Mouse (Mus musculus): ENCODE measurements around the gene Gm5741. TPM values are rescaled to one million over a fixed set of nuclear protein-coding genes. Genes with fewer than 3 reads are reported as not detected.

Gm5741 gene
- total RNA-seq, 2 experiments from 2014 or later, result not detected

DNA sequence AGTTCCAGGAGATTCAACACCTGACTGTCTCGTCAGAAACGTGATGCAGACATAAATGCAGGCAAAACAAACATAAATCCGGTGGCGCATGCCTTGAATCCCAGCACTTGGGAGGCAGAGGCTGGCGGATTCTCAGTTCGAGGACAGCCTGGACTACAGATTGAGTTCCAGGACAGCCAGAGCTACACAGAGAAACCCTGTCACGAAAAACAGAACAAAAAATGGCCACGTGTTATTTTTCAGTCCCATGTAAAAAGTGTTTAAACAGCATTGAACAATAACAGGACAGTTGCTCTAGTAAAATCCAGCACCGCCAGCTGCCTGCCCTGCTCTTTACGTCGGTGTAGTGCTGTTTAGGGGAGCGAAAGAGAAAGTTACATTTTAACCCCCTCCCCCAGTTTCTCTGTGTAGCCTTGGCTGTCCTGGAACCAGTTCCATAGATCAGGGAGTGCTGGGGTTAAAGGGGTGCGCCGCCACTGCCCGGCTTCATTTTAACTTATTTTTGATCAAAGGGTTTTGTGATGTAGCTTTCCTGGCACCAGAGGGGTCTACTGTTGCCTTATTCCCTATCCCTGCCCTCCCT lies 32.0 kb downstream of the Gm5741 start:
- peak in 1 of 2 experiments; percentile 42 for DNase-seq (ENCODE audit: low spot score in 2 of 2)
- intact Hi-C loops (cut with DNase I), result no loop called here

GRCm38 (mm10) chr8:85035165-85035727 lies 32.5 kb downstream of the Gm5741 start:
- intact Hi-C loops (cut with DNase I), result no loop called here
- no peak for DNase-seq (ENCODE audit: low spot score in 2 of 2)

DNA sequence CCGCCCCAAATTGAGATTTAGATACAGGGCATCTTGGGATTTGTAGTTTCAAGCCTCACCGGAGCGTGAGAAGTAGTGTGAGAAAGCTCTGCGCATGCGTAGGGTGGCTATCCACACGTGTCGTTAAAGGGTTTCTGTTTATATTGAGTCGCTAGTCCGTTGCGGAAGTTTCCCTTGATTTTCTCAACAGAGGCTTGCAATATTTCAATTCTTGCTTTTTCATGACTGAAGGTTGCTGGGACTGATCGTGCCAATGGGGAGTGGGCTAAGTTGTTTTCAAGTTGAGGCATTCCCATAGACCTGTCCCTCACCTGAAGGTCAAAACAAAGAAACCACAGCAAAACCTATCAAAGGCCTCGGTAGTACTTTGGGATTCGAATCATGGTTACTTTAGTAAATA lies 33.0 kb downstream of the Gm5741 start:
- intact Hi-C loops (cut with DNase I), result no loop called here
- DNase-seq (ENCODE audit: low spot score in 2 of 2), result peak; percentile 84 to 85

DNA sequence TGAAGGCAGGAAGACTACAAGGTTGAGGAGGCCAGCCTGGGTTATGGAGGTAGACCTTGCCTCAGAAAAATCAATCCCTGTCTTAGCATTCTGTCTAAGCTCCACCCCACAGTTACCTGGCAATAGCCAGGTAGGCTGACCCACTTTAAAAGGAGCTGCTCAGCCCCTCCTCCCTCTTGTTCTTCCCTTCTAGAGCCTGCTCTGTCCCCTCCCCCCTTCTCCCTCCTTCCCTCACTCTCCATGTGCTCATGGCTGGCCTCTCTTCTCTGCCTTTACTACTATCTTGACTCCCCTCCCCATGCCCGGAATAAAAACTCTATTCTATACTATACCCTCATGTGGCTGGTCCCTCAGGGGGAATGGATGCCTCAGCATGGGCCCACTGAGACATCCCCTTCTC lies 33.9 kb downstream of the Gm5741 start:
- intact Hi-C loops (cut with DNase I), result no loop called here

GRCm38 (mm10) chr8:85032622-85033311 lies 35.0 kb downstream of the Gm5741 start:
- DNase-seq (ENCODE audit: low spot score in 2 of 2), result no peak
- intact Hi-C loops (cut with DNase I), result no loop called here

More for the DNA sequence above, 33.9 kb downstream of the Gm5741 start:
- no peak for DNase-seq (ENCODE audit: low spot score in 2 of 2)

GRCm38 (mm10) chr8:85029271-85029670 lies 38.5 kb downstream of the Gm5741 start:
- intact Hi-C loops (cut with DNase I), result no loop called here
- DNase-seq (ENCODE audit: low spot score in 2 of 2), result no peak

DNA sequence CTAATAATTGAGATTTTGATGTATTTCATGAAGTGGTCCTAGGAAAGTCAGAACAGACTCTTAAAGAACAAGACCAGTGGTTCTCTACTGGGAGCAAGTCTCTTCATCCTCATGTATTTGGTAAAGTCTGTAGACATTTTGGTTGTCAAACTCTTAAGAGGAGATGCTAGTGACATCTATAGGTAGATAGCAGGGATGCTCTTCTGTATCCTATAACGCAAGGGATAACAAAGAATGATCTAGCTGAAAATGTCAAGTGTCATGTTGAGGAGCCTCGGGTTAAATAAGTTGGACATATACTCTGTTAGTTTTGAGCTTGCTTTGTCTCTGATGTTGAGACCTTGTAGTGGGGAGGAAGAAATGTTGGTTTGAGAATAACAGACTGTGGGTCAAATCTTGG lies 39.9 kb downstream of the Gm5741 start:
- no peak for DNase-seq (ENCODE audit: low spot score in 2 of 2)
- intact Hi-C loops (cut with DNase I), result loop anchor here (2.0 kb wide), 1 partner anchor 53 kb away; no protein-coding TSS in a partner anchor

DNA sequence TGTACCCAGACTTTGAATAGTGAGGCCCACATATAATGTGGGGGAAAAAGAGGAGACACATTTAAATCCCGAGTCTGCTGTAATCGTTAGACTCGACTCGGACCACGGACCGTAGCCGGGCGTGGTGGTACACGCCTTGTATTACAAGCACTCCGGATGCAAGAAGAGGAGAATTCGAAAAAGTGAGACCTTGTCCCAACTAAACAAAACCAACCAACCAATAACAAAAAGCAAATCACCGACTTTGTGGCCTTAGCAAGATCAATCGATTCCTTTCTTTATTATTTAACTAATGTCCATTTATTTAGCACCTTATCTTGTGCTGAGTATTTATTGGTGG lies 40.3 kb downstream of the Gm5741 start:
- intact Hi-C loops (cut with DNase I), result loop anchor here (2.0 kb wide), 1 partner anchor 53 kb away; no protein-coding TSS in a partner anchor
- DNase-seq (ENCODE audit: low spot score in 2 of 2), result no peak

DNA sequence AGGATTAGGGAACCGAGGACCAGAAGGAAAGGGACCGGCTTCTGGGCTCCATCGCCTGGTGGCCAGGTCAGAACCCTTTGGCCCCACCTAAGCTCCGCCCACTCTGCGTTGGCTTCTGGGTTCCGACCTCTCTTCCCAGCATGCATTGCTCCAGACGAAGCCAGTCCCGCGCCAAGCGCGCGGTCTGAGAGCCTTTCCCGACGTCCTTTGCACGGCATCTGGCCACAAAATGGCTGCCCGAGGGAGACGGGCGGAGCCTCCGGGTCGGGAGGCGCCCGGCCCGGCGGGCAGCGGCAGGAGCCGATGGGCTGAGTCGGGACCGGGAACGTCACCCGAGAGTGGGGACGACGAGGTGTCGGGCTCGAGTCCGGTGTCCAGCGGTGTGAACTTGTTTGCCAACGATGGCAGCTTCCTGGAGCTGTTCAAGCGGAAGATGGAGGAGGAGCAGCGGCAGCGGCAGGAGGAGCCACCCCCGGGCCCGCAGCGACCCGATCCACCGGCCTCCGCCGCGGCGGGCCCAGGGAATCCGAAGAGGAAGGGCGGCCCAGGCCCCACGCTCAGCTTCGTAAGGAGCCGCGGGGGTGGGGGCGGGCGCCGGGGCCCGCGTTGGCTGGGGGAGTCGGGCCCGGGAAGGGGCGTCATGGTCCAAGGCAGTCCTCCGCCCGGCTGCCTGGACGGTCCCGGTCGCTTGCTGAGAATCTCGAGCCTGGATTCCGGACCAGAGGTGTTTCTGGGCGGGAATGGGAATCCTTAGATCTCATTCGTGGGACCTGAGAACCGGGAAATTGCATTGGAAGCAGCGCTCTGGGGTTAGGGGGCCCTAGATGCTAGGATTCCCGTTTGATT lies 40.9 kb downstream of the Gm5741 start, which contains the start of gene Trir:
Gene Trir (plus strand): TSS at position 154 of the 846 bp plus-strand sequence.
- intact Hi-C loops (cut with DNase I), result loop anchor here (2.0 kb wide), 1 partner anchor 52 kb away; no protein-coding TSS in a partner anchor
- peak; percentile 94 to 95 for DNase-seq (ENCODE audit: low spot score in 2 of 2)

DNA sequence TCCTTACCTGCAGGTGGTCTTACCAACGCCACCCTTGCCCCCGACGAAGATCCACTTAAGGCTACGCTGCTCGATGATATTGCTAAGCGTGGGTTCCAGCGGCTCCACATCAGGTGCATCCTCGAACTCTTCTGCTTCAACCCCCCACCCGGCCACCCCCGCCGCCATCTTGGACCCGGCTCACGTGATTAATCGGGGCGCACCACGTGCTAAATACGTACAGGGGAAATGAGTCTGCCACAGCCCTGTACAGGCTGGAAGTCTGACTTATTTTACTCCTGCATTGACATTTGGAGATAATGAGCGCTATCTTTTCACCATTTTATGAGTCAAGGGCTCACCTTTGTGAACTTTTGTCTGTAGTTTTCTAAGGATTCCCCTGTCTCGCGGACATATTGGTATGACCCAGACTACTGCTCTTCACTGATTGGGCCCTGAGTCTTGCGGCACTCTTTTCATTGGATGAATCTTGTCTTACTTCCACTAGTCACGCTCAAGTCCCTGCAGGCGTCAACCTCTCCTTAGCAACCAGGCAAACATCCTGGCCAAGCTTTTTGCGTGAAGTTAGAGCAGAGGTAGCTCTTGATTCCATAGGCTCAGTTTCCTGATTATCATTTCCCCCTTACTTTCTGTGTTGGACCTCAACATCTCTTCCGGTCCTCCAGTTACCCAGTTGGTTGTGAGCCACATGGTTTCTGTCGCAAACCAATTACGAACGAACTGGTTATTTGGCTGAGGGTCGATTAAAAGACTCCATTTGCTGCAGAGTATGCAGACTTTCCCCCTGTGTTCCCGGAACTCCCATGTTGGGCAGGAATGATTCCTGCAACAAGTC lies 42.5 kb downstream of the Gm5741 start, which contains the start of gene Asna1:
Gene Asna1 (minus strand): TSS at position 184 of the 835 bp plus-strand sequence.
- DNase-seq (ENCODE audit: low spot score in 2 of 2), result peak; percentile 83 to 95
- intact Hi-C loops (cut with DNase I), result no loop called here

- DNase-seq (ENCODE audit: low spot score in 2 of 2), result no peak
- intact Hi-C loops (cut with DNase I), result no loop called here
These were observed 43.9 kb downstream of the Gm5741 start for GRCm38 (mm10) chr8:85023846-85024245.

DNA sequence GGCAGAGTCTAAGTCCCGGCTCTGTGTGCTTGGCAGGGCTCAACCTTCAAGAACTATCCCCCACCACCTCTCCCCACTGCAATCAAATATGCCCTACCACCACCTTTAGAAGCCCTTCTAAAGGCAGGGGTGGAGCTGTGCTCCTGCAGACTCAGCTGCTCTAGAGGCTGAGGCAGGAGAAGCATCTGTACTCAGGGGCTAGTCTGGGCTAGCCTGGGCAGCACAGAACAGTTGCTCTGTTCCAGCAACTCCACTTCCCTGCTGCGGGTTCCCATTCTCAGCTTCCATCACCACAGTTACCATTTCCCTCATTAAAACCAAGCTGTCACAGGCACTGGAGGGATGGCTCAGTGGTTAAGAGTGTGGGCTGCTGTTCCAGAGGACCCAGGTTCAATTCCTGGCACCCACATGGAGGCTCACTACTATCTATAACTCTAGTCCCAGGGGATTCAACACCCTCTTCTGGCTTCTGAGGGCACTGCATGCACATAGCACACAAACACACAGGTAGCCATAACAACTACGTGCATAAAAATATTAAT lies 46.2 kb downstream of the Gm5741 start:
- DNase-seq (ENCODE audit: low spot score in 2 of 2), result no peak
- intact Hi-C loops (cut with DNase I), result no loop called here

Small RNA genes within 50 kb of the gene (microRNA-seq; reads per million reads assigned to microRNA genes)
- gene Gm23388 (0.26 to 1.0 reads per million in 2 experiments), gene Mir7070 (12.8 to 17.9 reads per million in 2 experiments)

Other genes with a start within 250 kb of the Gm5741 start
- gene Dand5, start 245.2 kb downstream of the Gm5741 start, total RNA-seq (2021), result 1 to 10 TPM; 8.0 to 9.6 TPM
- 10 to 100 TPM; 23.4 to 23.6 TPM for gene Gadd45gip1, start 236.5 kb downstream of the Gm5741 start, total RNA-seq (2021)
- 10 to 100 TPM; 59.5 to 72.0 TPM for gene Rad23a, start 227.3 kb downstream of the Gm5741 start, total RNA-seq (2021)
- 100 to 1,000 TPM; 495 to 553 TPM for gene Calr, start 221.0 kb downstream of the Gm5741 start, total RNA-seq (2021)
- gene Farsa, start 211.0 kb downstream of the Gm5741 start, total RNA-seq (2021), result 10 to 100 TPM; 50.1 to 51.6 TPM
- gene Syce2, start 195.9 kb downstream of the Gm5741 start, total RNA-seq (2021), result 10 to 100 TPM; 11.5 to 13.4 TPM
- gene Gcdh, start 174.1 kb downstream of the Gm5741 start, total RNA-seq (2021), result 10 to 100 TPM; 36.5 to 38.9 TPM
- not detected for gene Klf1, start 166.1 kb downstream of the Gm5741 start, total RNA-seq (2021)
- 1 to 10 TPM; 2.9 TPM for gene Dnase2a, start 159.4 kb downstream of the Gm5741 start, total RNA-seq (2021)
- gene Mast1, start 130.6 kb downstream of the Gm5741 start, total RNA-seq (2021), result 100 to 1,000 TPM; 139 to 146 TPM
- gene Rtbdn, start 121.0 kb downstream of the Gm5741 start, total RNA-seq (2021), result 1 to 10 TPM; 1.6 to 2.1 TPM
- gene Gm49661, start 98.5 kb downstream of the Gm5741 start, total RNA-seq (2021), result not detected
- 100 to 1,000 TPM; 402 to 429 TPM for gene Prdx2, start 98.4 kb downstream of the Gm5741 start, total RNA-seq (2021)
- 10 to 100 TPM; 38.1 to 52.0 TPM for gene Rnaseh2a, start 98.2 kb downstream of the Gm5741 start, total RNA-seq (2021)
- gene Junb, start 89.3 kb downstream of the Gm5741 start, total RNA-seq (2021), result 10 to 100 TPM; 51.5 to 65.4 TPM
- gene Hook2, start 77.4 kb downstream of the Gm5741 start, total RNA-seq (2021), result 1 to 10 TPM; 7.5 to 8.1 TPM
- gene Best2, start 53.5 kb downstream of the Gm5741 start, total RNA-seq (2021), result not detected
- gene Asna1, start 42.7 kb downstream of the Gm5741 start, total RNA-seq (2021), result 100 to 1,000 TPM; 116 to 117 TPM
- 100 to 1,000 TPM; 128 to 146 TPM for gene Trir, start 41.2 kb downstream of the Gm5741 start, total RNA-seq (2021)
- gene Tnpo2, start 31.1 kb downstream of the Gm5741 start, total RNA-seq (2021), result 100 to 1,000 TPM; 165 to 171 TPM
- 10 to 100 TPM; 38.3 to 39.9 TPM for gene Fbxw9, start 7.9 kb downstream of the Gm5741 start, total RNA-seq (2021)
- gene Dhps, start 3.8 kb upstream of the Gm5741 start, total RNA-seq (2021), result 10 to 100 TPM; 57.9 to 67.6 TPM
- gene Wdr83os, start 12.8 kb upstream of the Gm5741 start, total RNA-seq (2021), result 10 to 100 TPM; 52.7 to 53.5 TPM
- gene Wdr83, start 13.3 kb upstream of the Gm5741 start, total RNA-seq (2021), result 10 to 100 TPM; 27.5 to 36.1 TPM
- gene Man2b1, start 15.3 kb upstream of the Gm5741 start, total RNA-seq (2021), result 10 to 100 TPM; 42.6 to 42.9 TPM
- gene Zfp791, start 55.1 kb upstream of the Gm5741 start, total RNA-seq (2021), result 1 to 10 TPM; 5.8 to 6.0 TPM
- not detected for gene Cks1brt, start 83.9 kb upstream of the Gm5741 start, total RNA-seq (2021)
- gene Olfr371, start 158.0 kb upstream of the Gm5741 start, total RNA-seq (2021), result not detected
- gene Orc6, start 231.7 kb upstream of the Gm5741 start, total RNA-seq (2021), result 10 to 100 TPM; 33.2 TPM
- 100 to 1,000 TPM; 142 to 149 TPM for gene Vps35, start 231.8 kb upstream of the Gm5741 start, total RNA-seq (2021)